Mouse (Mus musculus) thymus, adult 2 months (tissue): ENCODE measurements around the gene Mvd. TPM values are rescaled to one million over a fixed set of nuclear protein-coding genes. Genes with fewer than 3 reads are reported as not detected.

Source experiments
- DNase-seq: peaks from one replicate; pipeline ENCODE4 v3.0.0; 2021
- H3K27ac ChIP-seq: fragments of 200-500 bp; 2 replicates; pipeline ENCODE4 v1.5.1; 2012; ENCODE audit warnings: low read length, control low read depth; ENCODE audit not compliant: control insufficient read depth, insufficient read depth
- H3K27me3 ChIP-seq: fragments of 200-500 bp; 2 replicates; pipeline ENCODE4 v1.6.1; 2012; ENCODE audit warnings: mild to moderate bottlenecking, low read length, moderate library complexity, mixed read lengths; ENCODE audit not compliant: control insufficient read depth, insufficient read depth
- H3K36me3 ChIP-seq: fragments of 200-500 bp; 2 replicates; pipeline ENCODE4 v1.6.1; 2012; ENCODE audit warnings: mild to moderate bottlenecking, low read length, moderate library complexity; ENCODE audit not compliant: control insufficient read depth, insufficient read depth
- H3K4me1 ChIP-seq: fragments of 200-500 bp; replicated peaks from 2 replicates; pipeline ENCODE4 v1.6.1; 2012; ENCODE audit warnings: low read length; ENCODE audit not compliant: control insufficient read depth, insufficient read depth
- H3K4me3 ChIP-seq: fragments of 200-500 bp; 2 replicates; pipeline ENCODE4 v1.5.1; 2012; ENCODE audit warnings: mild to moderate bottlenecking, low read length, control low read depth, moderate library complexity; ENCODE audit not compliant: control insufficient read depth, insufficient read depth
- CTCF ChIP-seq: fragments of 200-500 bp; IDR thresholded peaks from 2 replicates; pipeline ENCODE4 v1.5.1; 2012; ENCODE audit warnings: mild to moderate bottlenecking, control low read depth, low read length, moderate library complexity, borderline replicate concordance; ENCODE audit not compliant: control insufficient read depth, poor library complexity, insufficient read depth; ENCODE audit errors: extremely low read depth
- POLR2A ChIP-seq: fragments of 200-500 bp; IDR thresholded peaks from 2 replicates; pipeline ENCODE4 v1.6.1; 2012; ENCODE audit warnings: mild to moderate bottlenecking, low read length, control low read depth, moderate library complexity; ENCODE audit not compliant: control insufficient read depth, poor library complexity, insufficient read depth; ENCODE audit errors: extremely low read depth
- WGBS: fragments of 180-500 bp; shearing (Covaris S2); methylation state at CpG from one replicate; pipeline ENCODE4 v1.1.7; 2018; 5-methylcytosine and 5-hydroxymethylcytosine counted together
- polyA plus RNA-seq: library from polyadenylated mRNA; depleted of rRNA; stranded (reverse); fragments of >200 nt; gene quantifications from 2 replicates; pipeline ENCODE4 v1.2.3, GENCODE M21; 2012; rRNA removed

Mvd gene
- polyA plus RNA-seq, 1 experiment = 25.0 TPM

DNA sequence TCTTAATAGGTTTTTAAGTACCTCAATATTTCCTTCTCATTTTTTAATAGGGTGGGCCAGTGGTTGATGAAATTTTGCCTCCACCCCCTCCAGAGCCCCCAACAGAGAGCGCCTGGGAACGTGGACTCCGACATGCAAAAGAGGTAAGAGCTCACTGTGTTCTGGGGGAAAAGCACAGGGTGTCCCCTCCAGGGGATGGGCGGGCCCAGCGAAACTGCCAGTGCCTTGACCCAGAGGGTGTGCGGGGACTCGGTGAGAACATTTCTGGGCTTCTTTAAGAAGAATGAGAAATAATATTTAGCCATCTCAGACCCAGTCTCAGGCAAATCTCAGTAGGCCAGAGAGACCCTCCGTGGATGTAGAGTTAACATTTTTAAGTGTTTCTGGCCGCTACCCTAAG is 45.0 kb downstream of the Mvd start:
- TF ChIP-seq POLR2A (no peak), CTCF (no peak)
- H3K4me1 ChIP-seq = no peaks in the 10 kb centered on the region
- no peak overlapping the region for H3K27ac ChIP-seq
- H3K4me3 ChIP-seq = no peak overlapping the region
- WGBS = 97% methylated on average over 9 of the region's 9 CpGs
- H3K27me3 ChIP-seq = no peaks in the 10 kb centered on the region
- DNase-seq = no peak
- H3K36me3 ChIP-seq = peaks cover 52% of the 10 kb centered on the region

DNA sequence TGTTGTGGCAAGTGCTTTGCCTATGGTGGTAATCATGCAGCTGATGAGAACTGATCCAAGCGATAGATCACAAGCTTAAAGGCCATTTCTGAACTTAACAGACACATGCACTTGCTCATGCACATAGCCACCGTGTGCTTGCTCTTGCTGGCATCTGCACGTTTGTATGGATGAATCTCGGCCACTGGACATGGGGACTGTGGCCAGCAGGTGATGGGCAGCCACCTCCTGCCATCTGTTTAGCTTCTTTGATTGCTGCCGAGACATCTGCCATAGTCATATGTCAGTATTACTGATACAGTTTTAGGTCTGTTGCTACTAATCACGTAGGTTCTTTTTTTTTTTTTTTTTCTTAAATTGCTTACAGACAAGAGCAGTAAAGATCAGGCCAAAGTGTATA is 47.9 kb downstream of the Mvd start:
- DNase-seq = no peak
- peaks cover 30% of the 10 kb centered on the region for H3K36me3 ChIP-seq
- no peak overlapping the region for H3K27ac ChIP-seq
- no peaks in the 10 kb centered on the region for H3K4me1 ChIP-seq
- H3K4me3 ChIP-seq = no peak overlapping the region
- H3K27me3 ChIP-seq = no peaks in the 10 kb centered on the region
- 96% methylated on average over 6 of the region's 6 CpGs for WGBS
- TF ChIP-seq CTCF (no peak), POLR2A (no peak)

DNA sequence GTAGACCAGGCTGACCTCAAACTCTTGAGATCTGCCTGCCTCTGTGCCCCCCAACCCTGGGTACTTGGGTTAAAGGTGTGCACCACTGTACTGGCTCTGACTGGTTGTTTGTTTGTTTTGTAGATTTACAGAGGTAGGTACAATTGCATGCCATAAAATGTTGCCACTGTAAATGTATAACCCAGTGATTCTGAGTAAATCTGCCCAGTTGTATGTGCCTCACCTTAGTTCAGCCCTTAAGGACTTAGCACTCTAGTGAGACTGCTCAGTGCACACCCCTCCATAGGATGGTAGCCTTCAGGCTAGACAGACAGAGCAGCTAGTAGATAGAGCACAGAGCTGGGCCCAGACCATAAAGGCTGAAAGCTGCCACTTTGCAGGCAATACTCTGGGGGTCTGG is 49.5 kb downstream of the Mvd start:
- Histone ChIP-seq H3K4me3 (no peak overlapping the region), H3K4me1 (no peaks in the 10 kb centered on the region), H3K27ac (no peak overlapping the region), H3K36me3 (peaks cover 27% of the 10 kb centered on the region), H3K27me3 (no peaks in the 10 kb centered on the region)
- DNase-seq = no peak
- TF ChIP-seq CTCF (no peak), POLR2A (no peak)

DNA sequence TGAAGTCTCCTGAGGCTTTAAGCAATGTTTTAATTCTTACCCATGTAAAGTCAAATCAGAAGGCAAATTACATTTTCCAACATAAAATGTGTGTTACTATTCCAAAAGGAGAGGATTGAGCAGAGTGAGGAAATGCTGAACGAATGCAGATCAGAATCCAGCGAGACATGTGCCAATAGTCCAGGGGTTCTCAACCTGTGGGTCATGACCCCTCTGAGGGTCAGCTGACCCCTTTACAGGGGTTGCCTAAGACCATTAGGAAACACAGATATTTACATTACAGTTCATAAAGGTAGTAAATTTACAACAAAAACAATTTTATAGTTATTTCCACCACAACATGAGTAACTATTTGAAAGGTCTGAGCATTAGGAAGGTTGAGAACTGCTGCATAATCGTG is 52.5 kb downstream of the Mvd start:
- Histone ChIP-seq H3K36me3 (peaks cover 36% of the 10 kb centered on the region), H3K4me1 (no peaks in the 10 kb centered on the region)

DNA sequence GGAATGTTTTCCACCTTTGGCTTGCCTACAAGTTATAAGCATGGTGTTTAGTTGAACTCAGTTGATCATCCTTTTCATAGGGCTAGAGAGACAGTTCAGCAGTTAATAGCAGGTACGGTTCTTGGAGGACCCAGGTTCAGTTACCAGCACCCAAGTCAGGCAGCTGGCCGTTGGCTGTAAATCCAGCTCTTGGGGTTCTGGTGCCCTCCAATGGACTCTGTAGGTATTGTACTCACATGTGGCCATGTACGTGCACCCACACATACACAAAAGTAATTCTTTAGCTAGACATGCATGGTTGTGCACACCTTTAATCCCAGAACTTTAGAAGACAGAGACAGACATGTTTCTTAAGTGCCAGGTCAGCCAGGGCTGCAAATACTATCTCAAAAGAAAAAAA is 53.9 kb downstream of the Mvd start:
- Histone ChIP-seq H3K27ac (no peak overlapping the region), H3K4me3 (no peak overlapping the region), H3K4me1 (no peaks in the 10 kb centered on the region), H3K36me3 (peaks cover 46% of the 10 kb centered on the region), H3K27me3 (no peaks in the 10 kb centered on the region)
- DNase-seq = peak; percentile 7
- WGBS = 94% methylated on average over 3 of the region's 3 CpGs
- no peak for TF ChIP-seq CTCF
- TF ChIP-seq POLR2A = no peak

More for the DNA sequence above, 52.5 kb downstream of the Mvd start:
- H3K4me3 ChIP-seq = no peak overlapping the region
- H3K27ac ChIP-seq = no peak overlapping the region
- no peak for TF ChIP-seq CTCF
- TF ChIP-seq POLR2A = no peak
- WGBS = 87% methylated on average over 3 of the region's 3 CpGs
- DNase-seq = no peak
- H3K27me3 ChIP-seq = no peaks in the 10 kb centered on the region

Other genes starting within 250 kb of the Mvd start
- gene Zfpm1, start 161.3 kb downstream of the Mvd start, polyA plus RNA-seq = 100 and 134 TPM in 2 replicates
- gene Trhr2, start 82.7 kb downstream of the Mvd start, polyA plus RNA-seq = 0.35 and 0.51 TPM in 2 replicates
- 66.3 and 69.8 TPM in 2 replicates for gene Zc3h18, start 66.8 kb downstream of the Mvd start, polyA plus RNA-seq
- 0.47 and 1.4 TPM in 2 replicates for gene Il17c, start 21.4 kb downstream of the Mvd start, polyA plus RNA-seq
- 671 and 705 TPM in 2 replicates for gene Cyba, start 10.5 kb downstream of the Mvd start, polyA plus RNA-seq
- gene Snai3, start 17.3 kb upstream of the Mvd start, polyA plus RNA-seq = 47.1 and 51.1 TPM in 2 replicates
- gene Rnf166, start 32.6 kb upstream of the Mvd start, polyA plus RNA-seq = 273 and 296 TPM in 2 replicates
- 118 and 136 TPM in 2 replicates for gene Ctu2, start 32.7 kb upstream of the Mvd start, polyA plus RNA-seq
- 93.6 and 106 TPM in 2 replicates for gene Piezo1, start 107.9 kb upstream of the Mvd start, polyA plus RNA-seq
- gene Cdt1, start 124.6 kb upstream of the Mvd start, polyA plus RNA-seq = 136 and 210 TPM in 2 replicates
- gene Aprt, start 133.5 kb upstream of the Mvd start, polyA plus RNA-seq = 119 and 136 TPM in 2 replicates
- gene Galns, start 168.0 kb upstream of the Mvd start, polyA plus RNA-seq = 15.6 and 19.2 TPM in 2 replicates
- gene Trappc2l, start 168.2 kb upstream of the Mvd start, polyA plus RNA-seq = 104 and 133 TPM in 2 replicates
- 0.20 and 0.42 TPM in 2 replicates for gene Pabpn1l, start 179.3 kb upstream of the Mvd start, polyA plus RNA-seq